8 mouse cellular contexts compared by ENCODE assay signal in genomic region chr1:134709411-134710306, GRCm38 (mm10).
A peak's percentile ranks its signal among the peaks of the same experiment; 100 is the strongest.
DNase-seq lines count a peak whose midpoint lies in the region; ATAC-seq and TF ChIP-seq lines count a peak whose summit lies in the region.

No protein-coding gene starts in this region.

- DNase-seq in layer of hippocampus, adult 2 months (ENCODE audit: low spot score in 2 of 2) = no peak
- no peak for DNase-seq in layer of hippocampus, postnatal 25 days (ENCODE audit: extremely low spot score in 1 of 2, low spot score in 1 of 2)
- DNase-seq in cerebellum, postnatal 10 days = peak; percentile 78 to 82
- DNase-seq in hindbrain, embryonic 14.5 days (ENCODE audit: low spot score) = no peak
- DNase-seq in gastrocnemius, adult 8-10 months (ENCODE audit: low spot score in 2 of 2) = no peak
- no peak for DNase-seq in B cell, adult 2 months

- H3K27me3 ChIP-seq in hindbrain, embryonic 14.5 days (ENCODE audit: control insufficient read depth, insufficient read depth, low read length) = peaks cover 14% of the 10 kb centered on the region
- H3K27me3 ChIP-seq in myocyte (ENCODE audit: control insufficient read depth, insufficient read depth, insufficient read length) = peaks cover 85% of the 10 kb centered on the region

- peak overlapping the region; percentile 92 for H3K4me2 ChIP-seq in hindbrain, embryonic 14.5 days (replicated peaks)
- H3K4me2 ChIP-seq in myocyte (ENCODE audit: low read depth) = peak overlapping the region; percentile 30

- no peak overlapping the region for H3K27ac ChIP-seq in layer of hippocampus, adult 2 months
- no peak overlapping the region for H3K27ac ChIP-seq in hindbrain, embryonic 14.5 days

- H3ac ChIP-seq in myocyte (ENCODE audit: control insufficient read depth, insufficient read length) = no peak overlapping the region

- ATAC-seq in hindbrain, embryonic 14.5 days (ENCODE audit: low FRiP score) = 0 out of 2 replicates have a peak, but pooled peaks have one; percentile 3
- no peak for ATAC-seq in monocyte, adult 5-6 weeks (replicated peaks; ENCODE audit: insufficient number of reproducible peaks, low FRiP score, low TSS enrichment, poor library complexity, severe bottlenecking)

- peaks cover 35% of the 10 kb centered on the region; the same call in 1 of the 2 replicates for H3K4me1 ChIP-seq in hindbrain, embryonic 14.5 days (replicated peaks; ENCODE audit: control insufficient read depth, insufficient read depth, low read length)

- no peaks in the 10 kb centered on the region for H3K79me2 ChIP-seq in myocyte (ENCODE audit: control insufficient read depth, insufficient read depth)

- H3K9ac ChIP-seq in hindbrain, embryonic 14.5 days = peak overlapping the region; percentile 57

- no peaks in the 10 kb centered on the region for H3K36me3 ChIP-seq in hindbrain, embryonic 14.5 days (replicated peaks; ENCODE audit: control insufficient read depth, insufficient read depth)
- H3K36me3 ChIP-seq in myocyte (ENCODE audit: control insufficient read depth, insufficient read depth) = no peaks in the 10 kb centered on the region

- peak overlapping the region; percentile 58 for H3K4me3 ChIP-seq in layer of hippocampus, adult 2 months
- H3K4me3 ChIP-seq in hindbrain, embryonic 14.5 days (replicated peaks; ENCODE audit: low read length) = peak overlapping the region; percentile 49
- H3K4me3 ChIP-seq in myocyte = no peak overlapping the region

- TF ChIP-seq POLR2A in myocyte (IDR thresholded peaks at IDR 0.05; ENCODE audit: insufficient read length, low read depth) = no peak

- 6% methylated on average over 26 of the region's 26 CpGs for WGBS in hindbrain, embryonic 14.5 days

- peak; percentile 35 for TF ChIP-seq CTCF in layer of hippocampus, adult 2 months (conservative IDR thresholded peaks at IDR 0.05)

- H3K9me3 ChIP-seq in hindbrain, embryonic 14.5 days (ENCODE audit: control insufficient read depth, low read length) = no peaks in the 10 kb centered on the region

TF ChIP-seq in myocyte, 11 proteins besides CTCF, POLR2A, EP300 and RAD21:
- TF ChIP-seq MAX (IDR thresholded peaks at IDR 0.05; ENCODE audit: low read depth) (no peak), SRF (IDR thresholded peaks at IDR 0.05; ENCODE audit: control insufficient read depth, insufficient read length, low read depth) (no peak), CEBPB (IDR thresholded peaks at IDR 0.05; ENCODE audit: insufficient read depth, poor library complexity, severe bottlenecking) (no peak), POLR2AphosphoS2 (IDR thresholded peaks at IDR 0.05; ENCODE audit: insufficient read length, low read depth) (no peak), TCF3 (IDR thresholded peaks at IDR 0.05; ENCODE audit: insufficient read length, low read depth) (no peak), MYOD1 (IDR thresholded peaks at IDR 0.05; ENCODE audit: control insufficient read depth in 1 of 3, insufficient read length in 2 of 3, low read depth in 2 of 3) (no peak), TCF12 (IDR thresholded peaks at IDR 0.05; ENCODE audit: insufficient read depth, poor library complexity, severe bottlenecking) (no peak), MYOG (IDR thresholded peaks at IDR 0.05; ENCODE audit: control insufficient read depth in 1 of 3, insufficient read depth in 1 of 3, insufficient read length in 2 of 3, low read depth in 2 of 3) (no peak)

Comparison
In these comparisons a context has a peak if more than half of its experiments do, and no peak if none do; other contexts are left out.
1. DNase-seq: peak in cerebellum, postnatal 10 days (2 of 2); none in layer of hippocampus, adult 2 months (0 of 2), layer of hippocampus, postnatal 25 days (0 of 2), hindbrain, embryonic 14.5 days (single experiment), gastrocnemius, adult 8-10 months (0 of 2) and B cell, adult 2 months (0 of 2).